Mouse (Mus musculus) MEL (cell line): ENCODE data around the gene H2-Q10.
"Not testable (repeated sequence)": the region's sequence is repeated elsewhere in the genome, so short reads cannot be mapped to it uniquely, and the experiment has no call there.

ENCODE experiments used
- CHD2 ChIP-seq: IDR thresholded peaks from 2 replicates; pipeline ENCODE4 v1.6.1; 2011; ENCODE audit warnings: low read length, improper control_type of control experiment
- CTCF ChIP-seq, 3 experiments: IDR thresholded peaks in 2 of 3; conservative IDR thresholded peaks in 1 of 3; 2 replicates each; pipeline ENCODE4 v1.5.1; 2011 to 2012; ENCODE audit warnings: low read length in 3 of 3, low read depth in 2 of 3, mild to moderate bottlenecking in 2 of 3, improper control_type of control experiment in 1 of 3, inconsistent platforms in 1 of 3, mixed read lengths in 1 of 3, moderate library complexity in 1 of 3; ENCODE audit not compliant: control insufficient read depth in 1 of 3, insufficient read depth in 1 of 3, poor library complexity in 1 of 3, severe bottlenecking in 1 of 3
- EP300 ChIP-seq, 2 experiments: IDR thresholded peaks; 2 replicates each; pipeline ENCODE4 v1.6.1; 2011; ENCODE audit warnings: improper control_type of control experiment in 2 of 2, low read length in 2 of 2, low read depth in 1 of 2, mild to moderate bottlenecking in 1 of 2
- JUND ChIP-seq: IDR thresholded peaks from 2 replicates; pipeline ENCODE4 v1.6.1; 2011; ENCODE audit warnings: low read depth, mild to moderate bottlenecking, improper control_type of control experiment, low read length
- MAFK ChIP-seq: IDR thresholded peaks from 2 replicates; pipeline ENCODE4 v1.6.1; 2011; ENCODE audit warnings: low read depth, mild to moderate bottlenecking, low read length, improper control_type of control experiment, borderline replicate concordance
- MAX ChIP-seq: IDR thresholded peaks from 2 replicates; pipeline ENCODE4 v1.6.1; 2011; ENCODE audit warnings: low read length, improper control_type of control experiment
- MAZ ChIP-seq: IDR thresholded peaks from 2 replicates; pipeline ENCODE4 v1.6.1; 2012; ENCODE audit warnings: low read depth, mild to moderate bottlenecking, inconsistent platforms, low read length, improper control_type of control experiment
- MEF2A ChIP-seq: IDR thresholded peaks from 2 replicates; pipeline ENCODE4 v1.6.1; 2014; ENCODE audit warnings: low read depth, mild to moderate bottlenecking, inconsistent platforms, low read length, improper control_type of control experiment; ENCODE audit not compliant: poor library complexity, insufficient replicate concordance, severe bottlenecking; ENCODE audit errors: extremely low read depth
- POLR2A ChIP-seq, 2 experiments: IDR thresholded peaks; 2 replicates each; pipeline ENCODE4 v1.6.1; 2011 to 2012; ENCODE audit warnings: low read length in 2 of 2, mild to moderate bottlenecking in 2 of 2, control low read depth in 1 of 2, improper control_type of control experiment in 1 of 2, low read depth in 1 of 2, moderate library complexity in 1 of 2; ENCODE audit not compliant: control insufficient read depth in 1 of 2, insufficient read depth in 1 of 2, poor library complexity in 1 of 2
- POLR2AphosphoS5 ChIP-seq: IDR thresholded peaks from 2 replicates; pipeline ENCODE4 v1.6.1; 2012; ENCODE audit warnings: low read depth, borderline replicate concordance, mild to moderate bottlenecking, inconsistent platforms, low read length, moderate library complexity, mixed read lengths
- TAL1 ChIP-seq: IDR thresholded peaks from 2 replicates; pipeline ENCODE4 v1.6.1; 2012; ENCODE audit warnings: mild to moderate bottlenecking, inconsistent platforms, low read length, moderate library complexity, mixed read lengths
- TCF12 ChIP-seq: IDR thresholded peaks from 2 replicates; pipeline ENCODE4 v1.6.1; 2014; ENCODE audit warnings: low read depth, mild to moderate bottlenecking, inconsistent platforms, low read length, improper control_type of control experiment, moderate library complexity
- USF2 ChIP-seq, 2 experiments: IDR thresholded peaks; 2 replicates each; pipeline ENCODE4 v1.6.1; 2011 to 2012; ENCODE audit warnings: improper control_type of control experiment in 2 of 2, low read length in 2 of 2, borderline replicate concordance in 1 of 2, inconsistent platforms in 1 of 2, low read depth in 1 of 2, mild to moderate bottlenecking in 1 of 2; ENCODE audit not compliant: insufficient read depth in 1 of 2
- ZMIZ1 ChIP-seq: IDR thresholded peaks from 2 replicates; pipeline ENCODE4 v1.6.1; 2012; ENCODE audit warnings: low read depth, mild to moderate bottlenecking, inconsistent platforms, low read length, improper control_type of control experiment, moderate library complexity

DNA sequence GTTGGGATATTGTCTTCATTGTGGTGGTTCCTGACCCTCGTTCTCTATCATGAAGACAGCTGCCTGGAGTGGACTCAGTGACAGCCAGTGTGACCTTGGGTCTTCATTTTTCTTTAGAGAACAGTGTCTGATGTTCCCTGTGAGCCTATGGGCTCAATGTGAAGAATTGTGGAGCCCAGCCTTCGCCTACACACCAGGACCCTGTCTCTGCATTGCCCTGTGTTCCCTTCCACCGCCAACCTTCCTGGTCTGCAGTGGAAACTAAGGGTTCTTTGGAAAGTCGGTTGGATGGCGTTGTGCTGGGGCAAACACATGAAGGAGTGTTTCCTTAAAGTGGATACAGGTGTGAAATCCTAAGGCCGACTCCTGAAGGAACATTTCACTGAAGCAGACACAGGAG, 41.0 kb upstream of the H2-Q10 start:
- TF ChIP-seq ZMIZ1; POLR2AphosphoS5; CTCF (IDR thresholded peaks at IDR 0.05 in 2 of 3, conservative IDR thresholded peaks at IDR 0.05 in 1 of 3; ENCODE audit: control insufficient read depth in 1 of 3, insufficient read depth in 1 of 3, low read depth in 2 of 3, low read length in 3 of 3, poor library complexity in 1 of 3, severe bottlenecking in 1 of 3); MAFK; MEF2A; MAZ; EP300 (IDR thresholded peaks at IDR 0.05; ENCODE audit: low read depth in 1 of 2, low read length in 2 of 2); MAX; JUND; TCF12; USF2 (IDR thresholded peaks at IDR 0.05; ENCODE audit: borderline replicate concordance in 1 of 2, insufficient read depth in 1 of 2, low read depth in 1 of 2, low read length in 2 of 2); POLR2A (IDR thresholded peaks at IDR 0.05; ENCODE audit: control insufficient read depth in 1 of 2, insufficient read depth in 1 of 2, low read depth in 1 of 2, low read length in 2 of 2, poor library complexity in 1 of 2); CHD2; TAL1: not testable (repeated sequence)
